Mouse (Mus musculus) ovary, adult 10 weeks (tissue): ENCODE results near the gene Mcf2l. TPM values are rescaled to one million over a fixed set of nuclear protein-coding genes. Genes with fewer than 3 reads are reported as not detected.

Source experiments
- polyA plus RNA-seq: library from polyadenylated mRNA; stranded (reverse); fragments of 350-450 nt; fragmentation: Illumina TruSeq; extraction: RNeasy Lipid Tissue Mini Kit (QIAGEN cat#74804); gene quantifications from one replicate; pipeline ENCODE4 v1.2.3, GENCODE M21; 2014

Gene Mcf2l
- 3.7 TPM for polyA plus RNA-seq

GRCm38 (mm10) chr8:12873357-12874046 lies at the start of gene Mcf2l:
TSS of gene Mcf2l (plus strand) at chr8:12873806.

GRCm38 (mm10) chr8:13025487-13026224 lies 152.1 kb downstream of the Mcf2l start, which contains the start of gene F7:
TSS of gene F7 (plus strand) at chr8:13026034.

DNA sequence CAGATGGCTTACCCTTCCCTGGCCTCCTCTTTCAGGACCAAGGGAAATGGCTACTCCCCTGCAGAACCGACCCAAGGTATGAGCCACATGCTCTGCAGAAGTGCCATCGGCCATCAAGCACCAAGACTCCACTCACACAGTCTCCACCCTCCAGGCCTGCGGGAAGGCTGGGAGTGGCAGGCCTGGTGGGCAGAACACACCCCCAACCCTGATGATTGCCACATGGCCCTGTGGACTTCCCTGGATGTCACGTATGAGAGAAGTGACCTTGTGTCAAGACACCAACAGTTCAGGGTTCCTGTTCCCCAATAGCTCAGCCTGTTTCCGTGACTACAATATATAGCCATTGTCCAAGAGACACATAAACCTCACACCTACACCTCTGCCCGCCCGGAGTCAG lies 163.4 kb downstream of the Mcf2l start, which contains the start of gene F10:
TSS of gene F10 (plus strand) at position 294 of the 400 bp plus-strand sequence.

DNA sequence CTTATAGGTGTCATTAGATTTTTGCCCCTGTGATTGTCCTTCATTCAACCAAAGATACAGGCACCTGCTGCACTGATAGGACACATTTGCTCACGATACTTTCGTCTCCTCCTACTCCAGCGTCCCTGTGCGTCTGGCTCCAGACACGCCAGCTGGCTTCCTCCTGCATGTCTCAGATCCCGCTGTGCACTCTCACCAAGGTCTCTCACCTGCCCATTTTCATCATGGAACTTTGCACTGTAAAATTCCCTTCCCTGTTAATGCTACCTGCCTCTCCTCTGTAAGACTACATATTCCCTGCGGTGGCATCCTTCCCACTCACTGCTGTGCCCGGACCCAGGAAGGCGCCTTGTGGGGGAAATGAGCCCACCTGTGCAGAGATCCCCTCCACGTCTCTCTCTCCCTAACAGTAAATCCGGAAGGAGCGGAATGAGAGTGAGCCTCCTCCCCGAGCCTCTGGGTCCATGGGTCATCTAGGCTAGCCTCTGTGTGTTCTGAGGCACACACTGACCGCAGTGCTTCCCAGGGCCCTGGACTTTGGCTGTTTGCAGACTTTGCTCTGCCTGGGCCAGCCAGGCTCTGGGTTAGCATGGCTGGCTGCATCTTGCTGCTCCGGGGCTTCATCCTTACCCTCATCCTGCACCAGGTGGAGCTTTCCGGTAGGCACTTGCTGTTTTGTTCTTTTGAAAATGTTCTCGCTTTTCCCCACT lies 187.0 kb downstream of the Mcf2l start, which contains the start of gene Proz:
TSS of gene Proz (plus strand) at position 474 of the 710 bp plus-strand sequence.

Other genes starting within 250 kb of the Mcf2l start
- 35.5 TPM for gene Tubgcp3, start 201.6 kb upstream of the Mcf2l start, polyA plus RNA-seq
- gene Atp11a, start 116.8 kb upstream of the Mcf2l start, polyA plus RNA-seq = 30.8 TPM
- not detected for gene F7, start 152.2 kb downstream of the Mcf2l start, polyA plus RNA-seq
- gene F10, start 163.5 kb downstream of the Mcf2l start, polyA plus RNA-seq = not detected
- not detected for gene Proz, start 187.1 kb downstream of the Mcf2l start, polyA plus RNA-seq
- 17.4 TPM for gene Pcid2, start 231.7 kb downstream of the Mcf2l start, polyA plus RNA-seq
- 180 TPM for gene Cul4a, start 231.8 kb downstream of the Mcf2l start, polyA plus RNA-seq